Mouse (Mus musculus): ENCODE data around the gene Gm36864. TPM values are rescaled to one million over a fixed set of nuclear protein-coding genes. Genes with fewer than 3 reads are reported as not detected.

Gm36864 gene
- total RNA-seq, 2 experiments from 2014 or later, result not detected

Other genes with a start within 250 kb of the Gm36864 start
- gene Klk1b11, start 240.3 kb upstream of the Gm36864 start, total RNA-seq (2021), result not detected
- gene Klk1b26, start 224.0 kb upstream of the Gm36864 start, total RNA-seq (2021), result not detected
- not detected for gene Klk1b27, start 183.9 kb upstream of the Gm36864 start, total RNA-seq (2021)
- not detected for gene Klk1b21, start 133.8 kb upstream of the Gm36864 start, total RNA-seq (2021)
- gene Klk1b22, start 123.5 kb upstream of the Gm36864 start, total RNA-seq (2021), result not detected
- not detected for gene Klk1b16, start 99.4 kb upstream of the Gm36864 start, total RNA-seq (2021)
- gene Klk1b24, start 47.9 kb upstream of the Gm36864 start, total RNA-seq (2021), result not detected
- not detected for gene Klk1b3, start 38.0 kb upstream of the Gm36864 start, total RNA-seq (2021)
- gene Klk1b4, start 28.7 kb upstream of the Gm36864 start, total RNA-seq (2021), result not detected
- not detected for gene Klk1b5, start 20.2 kb upstream of the Gm36864 start, total RNA-seq (2021)
- gene Klk1, start 10.8 kb upstream of the Gm36864 start, total RNA-seq (2021), result not detected
- gene 1700028J19Rik, start 10.5 kb downstream of the Gm36864 start, total RNA-seq (2021), result under 1 TPM; 0.62 to 0.84 TPM
- 10 to 100 TPM; 78.3 to 89.3 TPM for gene 2410002F23Rik, start 10.5 kb downstream of the Gm36864 start, total RNA-seq (2021)
- gene Acp4, start 21.2 kb downstream of the Gm36864 start, total RNA-seq (2021), result not detected
- gene Gm15517, start 25.3 kb downstream of the Gm36864 start, total RNA-seq (2021), result not detected
- 1 to 10 TPM; 3.3 to 3.6 TPM for gene Clec11a, start 70.7 kb downstream of the Gm36864 start, total RNA-seq (2021)
- gene Shank1, start 74.1 kb downstream of the Gm36864 start, total RNA-seq (2021), result 100 to 1,000 TPM; 626 to 653 TPM
- gene Syt3, start 147.9 kb downstream of the Gm36864 start, total RNA-seq (2021), result 10 to 100 TPM; 85.4 to 87.4 TPM
- 1 to 10 TPM; 2.1 to 4.5 TPM for gene 1700008O03Rik, start 149.6 kb downstream of the Gm36864 start, total RNA-seq (2021)
- gene Lrrc4b, start 192.8 kb downstream of the Gm36864 start, total RNA-seq (2021), result 100 to 1,000 TPM; 336 to 349 TPM
- gene Aspdh, start 229.2 kb downstream of the Gm36864 start, total RNA-seq (2021), result 10 to 100 TPM; 13.0 TPM
- 100 to 1,000 TPM in 1 of 2 experiments, 10 to 100 TPM in 1; 86.1 to 100 TPM for gene Josd2, start 231.8 kb downstream of the Gm36864 start, total RNA-seq (2021)

Measured in layer of hippocampus, adult 18-20 months (tissue).